Mouse (Mus musculus): ENCODE measurements around the gene Cyp2f2.

GRCm38 (mm10) chr7:27133757-27134156 is 14.0 kb downstream of the Cyp2f2 start:
- no peak for TF ChIP-seq TAL1 (IDR thresholded peaks at IDR 0.05; ENCODE audit: low read length)
- TF ChIP-seq GATA1 (IDR thresholded peaks at IDR 0.05; ENCODE audit: low read length), result no peak

Measured in erythroblast, embryonic 14.5 days (primary cell).